Mouse (Mus musculus): ENCODE results near the gene Ppp1r21.

Ppp1r21 gene

GRCm38 (mm10) chr17:88529519-88530235 is at the start of gene Ppp1r21:
TSS of gene Ppp1r21 (plus strand) at chr17:88530118.
- peak; percentile 96 for DNase-seq (ENCODE audit: low read depth, low spot score)

- DNase-seq (ENCODE audit: low read depth, low spot score), result no peak
Measured at GRCm38 (mm10) chr17:88480369-88480768, 49.5 kb upstream of the Ppp1r21 start.

- DNase-seq (ENCODE audit: low read depth, low spot score), result no peak
Measured at GRCm38 (mm10) chr17:88481062-88481461, 48.9 kb upstream of the Ppp1r21 start.

GRCm38 (mm10) chr17:88481587-88481986 is 48.3 kb upstream of the Ppp1r21 start:
- DNase-seq (ENCODE audit: low read depth, low spot score), result no peak

GRCm38 (mm10) chr17:88484539-88484938 is 45.4 kb upstream of the Ppp1r21 start:
- DNase-seq (ENCODE audit: low read depth, low spot score), result no peak

- DNase-seq (ENCODE audit: low read depth, low spot score), result no peak
Measured at GRCm38 (mm10) chr17:88484951-88485350, 45.0 kb upstream of the Ppp1r21 start.

DNA sequence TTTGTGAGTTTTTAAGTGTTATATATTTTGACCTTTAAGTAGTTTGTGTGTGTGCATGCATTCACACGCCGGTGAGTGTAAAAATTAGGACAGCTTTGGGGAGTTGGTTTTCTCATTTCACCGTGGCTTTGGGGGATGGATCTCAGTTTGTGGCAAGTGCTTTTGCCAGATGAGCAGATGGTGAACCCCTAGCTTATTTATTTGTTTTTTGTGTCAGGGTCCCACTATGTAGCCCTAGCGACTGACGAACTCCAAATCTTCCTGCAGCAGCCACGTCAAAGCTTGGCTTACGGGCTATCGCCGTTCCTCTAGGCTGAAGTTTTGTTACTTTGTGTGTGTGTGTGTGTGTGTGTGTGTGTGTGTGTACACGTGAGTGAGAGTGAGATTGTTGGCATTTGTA is 39.4 kb upstream of the Ppp1r21 start:
- DNase-seq (ENCODE audit: low read depth, low spot score), result no peak

DNA sequence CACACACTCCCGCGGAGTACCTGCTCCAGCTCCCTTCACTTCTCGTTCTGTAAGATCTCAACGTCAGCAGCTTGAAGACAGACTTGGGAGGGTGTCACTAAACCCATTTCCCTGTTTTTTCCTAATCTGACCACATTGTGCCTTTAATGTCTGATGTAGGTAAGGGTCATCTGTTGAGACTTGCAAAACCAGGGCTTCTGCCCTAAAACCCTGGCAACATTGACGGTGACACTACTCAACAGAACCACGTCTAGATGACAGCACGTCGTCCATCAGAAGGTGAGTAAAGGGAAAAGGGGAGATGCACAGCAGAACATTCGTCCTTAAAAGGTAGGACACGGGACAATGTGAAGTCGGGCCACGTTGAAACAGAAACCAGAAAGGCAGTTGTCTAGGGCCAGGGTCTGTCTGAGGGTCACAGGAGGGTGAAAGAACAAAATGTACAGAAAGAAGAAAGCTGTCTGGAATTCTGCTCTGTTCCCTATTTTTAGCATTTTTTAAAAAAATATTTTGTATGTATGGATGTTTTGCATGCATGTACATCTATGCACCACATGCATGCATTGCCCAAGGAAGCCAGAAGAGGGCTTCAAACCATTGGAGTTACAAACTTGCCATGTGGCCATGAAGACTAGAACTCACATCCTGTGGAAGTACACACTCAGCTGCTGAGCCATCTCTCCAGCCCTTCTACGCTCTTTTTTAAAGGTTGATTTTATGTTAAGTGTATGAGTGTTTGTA is 38.4 kb upstream of the Ppp1r21 start:
- no peak for DNase-seq (ENCODE audit: low read depth, low spot score)

GRCm38 (mm10) chr17:88492107-88492460 is 37.8 kb upstream of the Ppp1r21 start:
- no peak for DNase-seq (ENCODE audit: low read depth, low spot score)

GRCm38 (mm10) chr17:88493551-88493950 is 36.4 kb upstream of the Ppp1r21 start:
- no peak for DNase-seq (ENCODE audit: low read depth, low spot score)

- peak; percentile 77 for DNase-seq (ENCODE audit: low read depth, low spot score)
Measured at GRCm38 (mm10) chr17:88494121-88494771, 35.7 kb upstream of the Ppp1r21 start.

DNA sequence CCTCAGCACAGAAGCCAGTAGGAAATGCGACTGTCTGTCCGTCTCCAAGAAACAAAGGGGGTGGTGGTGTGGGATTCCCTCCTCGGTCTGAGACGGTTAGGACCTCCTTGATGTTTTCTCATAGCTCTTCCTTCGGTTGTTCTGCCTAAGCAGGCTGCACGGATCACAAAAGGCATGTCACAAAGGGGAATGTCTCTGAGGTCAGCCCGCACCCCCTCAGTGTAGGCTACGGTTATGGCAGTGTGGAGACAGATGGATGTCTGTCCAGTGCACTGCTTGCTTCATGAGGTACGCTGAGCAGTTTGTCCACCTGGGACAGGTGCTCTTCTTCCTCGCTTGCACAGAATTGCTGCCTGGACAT is 35.2 kb upstream of the Ppp1r21 start:
- no peak for DNase-seq (ENCODE audit: low read depth, low spot score)

DNA sequence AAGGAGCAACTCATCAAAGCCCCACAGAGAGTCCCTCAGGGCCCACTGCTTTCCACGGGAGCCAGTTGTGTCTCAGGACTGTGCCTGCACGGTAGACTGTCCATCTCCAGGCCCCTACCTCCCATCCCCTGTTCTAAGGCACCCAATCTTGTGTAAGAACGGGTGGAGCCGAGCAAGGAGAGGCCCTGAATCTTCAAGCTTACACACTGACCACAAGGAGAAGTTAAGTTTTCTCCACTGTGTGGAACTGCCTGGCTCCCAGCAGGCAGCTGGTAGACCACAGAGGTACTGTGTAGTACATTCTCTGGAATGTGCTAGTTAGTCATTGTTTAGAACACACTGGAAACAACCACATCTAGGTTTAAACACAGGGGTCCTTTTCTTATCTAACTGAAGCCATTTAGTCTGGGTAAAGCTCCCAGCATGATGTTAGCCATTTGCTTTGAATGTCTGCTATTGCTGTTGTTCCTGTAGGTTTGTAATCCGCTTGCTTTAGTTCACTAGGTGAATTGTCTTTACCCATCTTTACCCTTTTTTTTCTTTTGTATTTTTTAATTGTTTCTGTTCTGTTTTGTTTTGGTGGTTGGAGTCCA is 31.7 kb upstream of the Ppp1r21 start:
- peak; percentile 93 for DNase-seq (ENCODE audit: low read depth, low spot score)

DNA sequence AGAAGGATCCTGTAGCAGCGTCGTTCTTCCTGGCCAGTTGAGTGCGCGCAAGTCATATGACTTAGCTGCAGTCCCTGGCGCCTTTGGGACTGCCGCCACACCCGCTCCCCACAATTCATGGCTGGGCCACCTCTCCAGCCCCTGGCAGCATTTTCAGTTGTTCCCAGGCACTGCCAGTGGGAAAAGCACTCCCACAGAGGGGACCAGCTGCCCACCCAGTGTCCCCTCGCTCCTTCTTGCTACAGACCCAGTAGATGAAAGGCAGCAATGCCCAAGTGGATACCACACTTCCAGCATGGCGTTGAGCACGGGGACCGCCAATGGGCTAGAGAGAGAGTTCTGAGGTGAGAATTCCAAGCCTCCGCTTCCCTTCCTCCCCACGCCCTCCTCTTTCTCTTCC is 25.9 kb upstream of the Ppp1r21 start:
- no peak for DNase-seq (ENCODE audit: low read depth, low spot score)

DNA sequence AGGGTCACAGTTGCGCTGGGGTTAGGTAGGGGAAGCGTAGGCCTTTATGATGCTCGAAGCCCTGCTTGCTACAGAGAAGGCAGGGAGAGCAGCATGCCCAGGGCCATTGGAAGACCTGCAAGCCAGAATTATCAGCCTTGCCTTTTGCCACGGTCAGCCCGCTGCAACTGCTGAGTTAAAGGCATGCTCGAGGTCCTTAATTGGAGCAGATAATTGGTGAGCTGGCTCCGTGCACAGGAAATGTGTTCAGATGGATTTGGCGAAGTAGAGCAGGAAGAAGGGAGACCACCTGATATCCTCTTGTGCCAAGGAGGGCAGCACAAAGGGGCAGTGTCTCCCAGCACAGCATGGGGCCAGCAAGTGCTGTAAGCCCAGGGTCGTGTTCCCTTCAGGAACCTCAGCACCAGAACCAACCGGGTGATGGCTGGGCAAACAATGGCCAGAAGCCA is 24.6 kb upstream of the Ppp1r21 start:
- peak; percentile 33 for DNase-seq (ENCODE audit: low read depth, low spot score)

DNA sequence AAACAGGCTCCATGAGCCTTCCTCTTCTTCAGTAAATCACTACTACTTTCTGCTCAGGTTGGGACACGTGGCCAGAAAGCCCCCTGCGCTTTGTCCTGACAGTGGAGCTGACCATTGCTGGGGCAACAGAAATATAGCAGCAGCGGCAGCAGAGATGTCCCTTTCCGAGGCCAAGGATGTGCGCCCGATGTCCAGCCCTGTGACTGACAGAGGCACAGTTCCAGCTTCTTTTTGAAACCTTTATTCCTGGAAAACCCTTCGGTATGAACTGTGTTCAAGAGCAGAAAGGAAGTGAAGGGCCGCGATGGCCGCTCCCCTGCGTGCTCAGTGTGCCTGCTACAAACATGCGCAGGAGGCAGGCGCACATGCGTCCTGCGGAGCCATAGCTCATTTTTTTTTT is 24.0 kb upstream of the Ppp1r21 start:
- no peak for DNase-seq (ENCODE audit: low read depth, low spot score)

GRCm38 (mm10) chr17:88507376-88507775 is 22.5 kb upstream of the Ppp1r21 start:
- DNase-seq (ENCODE audit: low read depth, low spot score), result no peak

DNA sequence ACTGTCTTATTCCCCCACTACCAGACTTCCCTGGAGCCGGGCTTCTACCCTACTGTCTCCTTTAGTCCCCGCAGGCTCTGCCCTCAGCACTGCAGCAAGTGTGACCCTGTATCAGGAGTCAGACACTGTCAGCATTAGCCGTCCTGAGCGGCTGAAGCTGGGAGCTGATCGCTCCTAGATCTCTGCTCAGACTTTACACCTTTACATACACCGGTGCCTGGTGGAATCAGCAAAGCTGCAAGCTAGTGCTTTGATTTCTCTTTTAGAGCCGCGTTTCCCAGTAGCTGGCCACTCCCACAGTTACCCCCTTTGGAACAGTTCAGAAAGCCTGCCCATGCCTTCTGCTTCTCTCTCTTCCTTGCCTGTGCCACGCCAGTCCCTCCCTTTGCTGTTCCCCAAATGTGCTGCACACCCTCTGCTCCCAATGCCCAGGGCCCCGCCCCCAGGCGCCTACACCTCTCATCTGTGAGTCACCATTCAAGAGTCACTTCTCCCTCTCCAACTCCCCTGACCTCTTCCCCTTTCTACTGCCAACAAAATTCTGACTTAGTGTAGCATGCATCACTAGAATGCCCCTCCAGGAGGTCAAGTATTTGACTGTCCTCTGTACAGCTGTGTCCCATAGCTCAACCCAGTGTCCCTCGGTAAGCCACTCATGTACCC is 20.9 kb upstream of the Ppp1r21 start:
- peak; percentile 79 for DNase-seq (ENCODE audit: low read depth, low spot score)

DNA sequence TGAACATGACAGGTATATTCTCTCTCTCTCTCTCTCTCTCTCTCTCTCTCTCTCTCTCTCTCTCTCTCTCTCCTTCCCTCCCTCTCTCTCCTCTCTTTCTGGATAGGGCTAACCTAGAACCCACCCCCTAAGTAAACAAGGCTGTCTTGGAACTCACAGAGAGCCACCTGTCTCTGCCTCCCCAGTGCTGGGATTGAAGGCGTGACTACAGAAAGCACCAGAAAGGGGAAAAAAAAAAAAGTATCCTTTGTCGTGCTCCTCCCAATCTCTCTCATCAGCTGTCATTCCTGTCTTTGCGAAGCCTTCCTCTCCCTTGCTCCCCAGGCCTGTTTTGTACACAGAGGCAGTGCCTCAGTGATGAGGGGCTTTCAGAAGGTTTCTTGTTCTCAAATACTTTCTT is 19.9 kb upstream of the Ppp1r21 start:
- DNase-seq (ENCODE audit: low read depth, low spot score), result no peak

DNA sequence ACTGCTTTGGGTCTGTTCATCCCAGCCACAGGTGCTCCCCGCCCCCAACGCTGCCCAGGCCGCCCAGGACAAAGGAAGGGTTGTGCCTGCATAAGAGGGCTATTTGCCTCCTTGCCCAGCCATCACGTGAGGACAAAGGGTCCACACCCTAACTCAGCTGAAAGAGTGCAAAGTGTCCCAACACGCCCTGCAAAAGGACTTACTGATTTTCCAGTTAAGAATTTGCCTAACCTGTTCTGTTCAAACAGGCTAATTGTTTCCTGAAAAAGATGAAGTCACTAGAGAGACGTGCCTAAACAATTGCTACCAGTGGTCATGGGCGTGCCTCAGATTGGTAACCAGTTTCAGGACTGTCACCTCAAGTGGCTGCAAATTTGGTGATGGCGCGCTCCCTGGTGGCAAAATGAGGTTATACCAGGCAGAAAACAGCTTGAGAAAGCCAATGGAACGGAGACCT is 18.8 kb upstream of the Ppp1r21 start:
- DNase-seq (ENCODE audit: low read depth, low spot score), result peak; percentile 97

DNA sequence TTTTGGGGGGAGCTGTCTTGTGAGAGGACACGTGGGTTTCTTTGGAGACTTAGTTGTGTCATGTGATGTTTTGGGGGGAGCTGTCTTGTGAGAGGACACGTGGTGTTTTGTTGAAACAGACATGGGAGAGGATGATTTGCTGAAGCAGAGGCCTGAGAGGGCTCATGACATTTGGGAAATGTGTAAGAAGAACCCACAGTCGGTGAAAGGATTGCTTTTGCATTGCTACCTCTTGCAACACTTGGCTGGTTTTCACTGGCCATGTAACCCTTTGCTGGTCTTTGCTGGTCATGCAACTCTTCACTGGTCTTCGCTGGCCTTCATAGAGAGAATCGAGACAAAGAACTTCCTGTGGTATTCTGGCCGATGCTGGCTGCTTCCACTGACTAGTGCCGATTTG is 13.4 kb upstream of the Ppp1r21 start:
- no peak for DNase-seq (ENCODE audit: low read depth, low spot score)

- peak; percentile 61 for DNase-seq (ENCODE audit: low read depth, low spot score)
Measured at GRCm38 (mm10) chr17:88527781-88528180, 2.1 kb upstream of the Ppp1r21 start.
